Mouse (Mus musculus) liver, adult 2 months (tissue): Measurements from ENCODE around the gene Hras. TPM values are rescaled to one million over a fixed set of nuclear protein-coding genes. Genes with fewer than 3 reads are reported as not detected.

Experiments
- DNase-seq: peaks from one replicate; pipeline ENCODE4 v3.0.0-alpha.2; 2011; ENCODE audit warnings: low read depth, low spot score; ENCODE audit errors: extremely low read depth
- H3K27ac ChIP-seq: fragments of 200-500 bp; replicated peaks from 2 replicates; pipeline ENCODE4 v1.5.1; 2012; ENCODE audit warnings: low read depth, mild to moderate bottlenecking, control low read depth, inconsistent platforms, low read length; ENCODE audit not compliant: insufficient read depth
- H3K27me3 ChIP-seq: fragments of 200-500 bp; 2 replicates; pipeline ENCODE4 v1.6.1; 2012; ENCODE audit warnings: mild to moderate bottlenecking, moderate library complexity, low read length, inconsistent platforms; ENCODE audit not compliant: control insufficient read depth, insufficient read depth
- H3K36me3 ChIP-seq: fragments of 200-500 bp; 2 replicates; pipeline ENCODE4 v1.6.1; 2012; ENCODE audit warnings: low read length, inconsistent platforms; ENCODE audit not compliant: control insufficient read depth, insufficient read depth
- H3K4me1 ChIP-seq: fragments of 200-500 bp; 2 replicates; pipeline ENCODE4 v1.6.1; 2011; ENCODE audit warnings: low read length; ENCODE audit not compliant: control insufficient read depth, insufficient read depth
- H3K4me3 ChIP-seq: fragments of 200-500 bp; 2 replicates; pipeline ENCODE4 v1.5.1; 2011; ENCODE audit warnings: low read depth, mild to moderate bottlenecking, control low read depth, low read length, moderate library complexity; ENCODE audit not compliant: insufficient read depth
- H3K79me2 ChIP-seq: fragments of 200-500 bp; 2 replicates; pipeline ENCODE4 v1.6.1; 2012; ENCODE audit warnings: inconsistent platforms, mild to moderate bottlenecking, low read length, moderate library complexity; ENCODE audit not compliant: control insufficient read depth, insufficient read depth
- H3K9ac ChIP-seq: fragments of 200-500 bp; 2 replicates; pipeline ENCODE4 v1.6.1; 2012; ENCODE audit warnings: low read depth, mild to moderate bottlenecking, control low read depth, inconsistent platforms, low read length
- CTCF ChIP-seq: fragments of 200-500 bp; IDR thresholded peaks from 2 replicates; pipeline ENCODE4 v1.5.1; 2011; ENCODE audit warnings: low read depth, low read length, control low read depth
- POLR2A ChIP-seq: fragments of 200-500 bp; IDR thresholded peaks from 2 replicates; pipeline ENCODE4 v1.6.1; 2011; ENCODE audit warnings: low read length, control low read depth; ENCODE audit not compliant: insufficient read depth; ENCODE audit errors: extremely low read depth
- WGBS: fragments of 180-500 bp; shearing (Covaris S2); methylation state at CpG from one replicate; pipeline ENCODE4 v1.1.7; 2018; 5-methylcytosine and 5-hydroxymethylcytosine counted together
- polyA plus RNA-seq: library from polyadenylated mRNA; depleted of rRNA; stranded (reverse); fragments of >200 nt; gene quantifications from 2 replicates; pipeline ENCODE4 v1.2.3, GENCODE M21; 2012
- total RNA-seq: library from RNA; depleted of rRNA; stranded (reverse); fragments of >200 nt; gene quantifications from 2 replicates; pipeline ENCODE4 v1.2.3, GENCODE M21; 2014

Gene Hras
- total and polyA plus RNA-seq, 2 experiments = 37.6 to 50.4 TPM

DNA sequence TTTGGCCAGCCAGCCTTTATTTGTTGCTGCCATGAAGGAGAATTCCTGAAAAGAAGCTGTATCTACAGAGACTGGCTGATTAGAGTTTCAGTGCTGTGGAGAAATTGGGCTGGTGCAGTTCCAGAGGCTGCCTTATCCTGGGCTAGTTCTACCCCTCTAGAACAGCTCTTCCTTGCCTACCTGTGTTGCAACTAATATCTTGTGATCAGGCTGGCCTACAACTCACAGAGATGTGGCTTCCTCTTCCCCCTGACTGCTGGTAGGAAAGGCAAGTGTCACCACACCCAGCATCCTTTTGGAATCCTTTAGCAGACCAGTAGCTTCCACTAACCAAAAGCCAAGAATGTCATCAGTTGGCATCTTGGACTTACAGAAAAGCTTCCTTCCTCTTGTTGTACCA lies 23.9 kb downstream of the Hras start:
- TF ChIP-seq POLR2A = no peak
- no peak for TF ChIP-seq CTCF
- Histone ChIP-seq H3K27ac (peak overlapping the region; percentile 38; the same call in 1 of the 2 replicates), H3K36me3 (peaks cover 8% of the 10 kb centered on the region), H3K4me1 (peaks cover 22% of the 10 kb centered on the region; the same call in 1 of the 2 replicates), H3K4me3 (no peak overlapping the region), H3K79me2 (no peaks in the 10 kb centered on the region; the same call in 1 of the 2 replicates), H3K9ac (no peak overlapping the region), H3K27me3 (no peaks in the 10 kb centered on the region)
- DNase-seq = peak; percentile 10

GRCm38 (mm10) chr7:141169300-141169699 lies 24.5 kb downstream of the Hras start:
- no peak overlapping the region for H3K9ac ChIP-seq

GRCm38 (mm10) chr7:141168518-141168953 lies 25.3 kb downstream of the Hras start:
- Histone ChIP-seq H3K36me3 (peaks cover 16% of the 10 kb centered on the region), H3K27ac (peak overlapping the region; percentile 61), H3K4me3 (peak overlapping the region; percentile 61), H3K79me2 (no peaks in the 10 kb centered on the region; the same call in 1 of the 2 replicates), H3K9ac (peak overlapping the region; percentile 67), H3K4me1 (peaks cover 22% of the 10 kb centered on the region; the same call in 1 of the 2 replicates), H3K27me3 (no peaks in the 10 kb centered on the region)
- TF ChIP-seq CTCF (no peak), POLR2A (0 out of 2 replicates have a peak, but pooled peaks have one; percentile 47)
- WGBS = 3% methylated on average over 22 of the region's 22 CpGs
- peak; percentile 83 for DNase-seq

More at GRCm38 (mm10) chr7:141169300-141169699, 24.5 kb downstream of the Hras start:
- H3K4me1 ChIP-seq = peaks cover 22% of the 10 kb centered on the region; the same call in 1 of the 2 replicates
- H3K27ac ChIP-seq = peak overlapping the region; percentile 40
- H3K27me3 ChIP-seq = no peaks in the 10 kb centered on the region
- TF ChIP-seq POLR2A = no peak
- no peak for TF ChIP-seq CTCF
- WGBS = 28% methylated on average over 1 of the region's 1 CpGs
- peaks cover 8% of the 10 kb centered on the region for H3K36me3 ChIP-seq
- no peaks in the 10 kb centered on the region; the same call in 1 of the 2 replicates for H3K79me2 ChIP-seq
- no peak overlapping the region for H3K4me3 ChIP-seq
- peak; percentile 82 for DNase-seq

DNA sequence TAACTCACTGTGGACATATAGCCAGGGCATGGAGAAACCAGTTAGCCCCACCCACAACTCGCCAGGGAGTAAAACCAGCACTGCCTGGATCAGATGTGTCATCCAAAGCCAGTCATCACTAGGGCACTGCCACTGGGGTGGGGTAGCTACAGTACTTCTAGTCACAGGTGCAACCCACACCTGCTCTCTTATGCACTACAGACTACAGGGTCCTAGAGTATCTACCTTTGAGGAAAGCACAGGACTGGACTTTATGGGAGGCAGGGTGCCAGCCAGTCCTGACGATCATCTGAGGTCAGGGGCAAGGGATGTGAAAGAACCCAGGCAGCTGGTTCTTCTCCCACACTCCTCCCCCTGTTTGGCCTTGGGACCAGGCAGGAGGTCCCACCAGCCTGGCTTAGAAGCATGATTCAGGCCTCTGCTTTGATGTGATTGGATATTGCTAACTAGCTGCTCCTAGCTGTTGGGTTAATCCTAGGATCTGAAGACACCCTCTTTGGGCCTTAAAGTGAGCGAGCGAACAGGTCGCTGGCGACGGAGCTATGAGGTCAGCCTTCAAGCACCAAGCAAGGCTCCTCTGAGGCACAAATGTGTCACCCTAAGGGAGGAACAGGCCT lies 25.8 kb downstream of the Hras start:
- Histone ChIP-seq H3K79me2 (no peaks in the 10 kb centered on the region; the same call in 1 of the 2 replicates), H3K4me1 (peaks cover 19% of the 10 kb centered on the region; the same call in 1 of the 2 replicates), H3K27ac (peak overlapping the region; percentile 61), H3K36me3 (peaks cover 21% of the 10 kb centered on the region), H3K4me3 (peak overlapping the region; percentile 61), H3K27me3 (no peaks in the 10 kb centered on the region), H3K9ac (peak overlapping the region; percentile 67)
- TF ChIP-seq CTCF = no peak
- no peak for TF ChIP-seq POLR2A
- 11% methylated on average over 7 of the region's 7 CpGs for WGBS
- peak; percentile 16 for DNase-seq

DNA sequence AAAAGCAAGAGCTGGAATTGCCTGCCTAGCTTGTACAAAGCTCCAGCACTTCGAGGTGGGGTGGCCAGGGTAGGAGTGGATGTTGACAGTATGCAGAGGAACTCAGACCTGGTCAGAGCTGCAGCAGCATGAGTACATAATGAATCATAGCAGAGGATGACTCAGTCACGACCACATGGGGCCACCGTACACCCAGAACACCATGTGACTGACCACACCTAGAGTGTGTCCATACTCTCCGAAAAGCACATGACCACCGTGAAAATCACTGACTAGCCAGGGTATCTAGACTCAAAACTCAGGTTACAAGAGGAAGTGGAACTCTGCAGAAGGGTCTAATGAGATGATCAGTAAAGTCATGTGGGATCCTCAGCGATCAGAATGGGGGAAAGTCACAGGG lies 29.0 kb downstream of the Hras start:
- Histone ChIP-seq H3K4me1 (peaks cover 11% of the 10 kb centered on the region; the same call in 1 of the 2 replicates), H3K36me3 (peaks cover 49% of the 10 kb centered on the region), H3K4me3 (no peak overlapping the region), H3K79me2 (no peaks in the 10 kb centered on the region), H3K9ac (no peak overlapping the region), H3K27ac (no peak overlapping the region), H3K27me3 (no peaks in the 10 kb centered on the region)
- WGBS = 72% methylated on average over 6 of the region's 6 CpGs
- DNase-seq = no peak
- TF ChIP-seq POLR2A (no peak), CTCF (no peak)

DNA sequence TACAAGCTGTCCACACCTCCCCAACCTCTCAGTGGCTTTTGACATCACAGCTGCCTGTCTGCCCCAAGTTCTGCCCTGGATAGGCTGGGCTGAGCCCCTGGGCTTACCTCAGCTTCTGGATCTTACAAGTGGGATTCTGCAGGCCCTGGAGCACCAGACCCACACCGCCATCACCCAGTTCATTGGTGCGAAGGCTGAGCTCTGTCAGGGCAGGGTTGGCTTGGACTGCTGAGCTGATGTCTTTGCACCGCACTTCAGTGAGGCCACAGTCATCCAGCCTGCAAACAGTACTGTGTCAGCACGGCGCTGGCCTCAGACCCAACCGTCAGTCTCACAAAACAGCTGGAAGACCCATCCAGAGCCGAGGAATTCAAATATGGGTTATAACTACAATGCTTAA lies 29.4 kb downstream of the Hras start:
- 96% methylated on average over 7 of the region's 7 CpGs for WGBS

More for the DNA sequence above, 29.4 kb downstream of the Hras start:
- Histone ChIP-seq H3K27ac (no peak overlapping the region), H3K79me2 (no peaks in the 10 kb centered on the region), H3K36me3 (peaks cover 52% of the 10 kb centered on the region), H3K4me3 (no peak overlapping the region), H3K9ac (no peak overlapping the region), H3K4me1 (peaks cover 7% of the 10 kb centered on the region; the same call in 1 of the 2 replicates), H3K27me3 (no peaks in the 10 kb centered on the region)
- TF ChIP-seq POLR2A (no peak), CTCF (no peak)
- no peak for DNase-seq
